Mouse (Mus musculus): ENCODE measurements around the gene Ccdc14.
"Not testable (repeated sequence)": the region's sequence is repeated elsewhere in the genome, so short reads cannot be mapped to it uniquely, and the experiment has no call there.

Gene Ccdc14

GRCm38 (mm10) chr16:34725156-34725555 lies 34.7 kb downstream of the Ccdc14 start:
- no peak for DNase-seq

- not testable (repeated sequence) for DNase-seq
These were observed 38.2 kb downstream of the Ccdc14 start for GRCm38 (mm10) chr16:34728610-34729009.

DNA sequence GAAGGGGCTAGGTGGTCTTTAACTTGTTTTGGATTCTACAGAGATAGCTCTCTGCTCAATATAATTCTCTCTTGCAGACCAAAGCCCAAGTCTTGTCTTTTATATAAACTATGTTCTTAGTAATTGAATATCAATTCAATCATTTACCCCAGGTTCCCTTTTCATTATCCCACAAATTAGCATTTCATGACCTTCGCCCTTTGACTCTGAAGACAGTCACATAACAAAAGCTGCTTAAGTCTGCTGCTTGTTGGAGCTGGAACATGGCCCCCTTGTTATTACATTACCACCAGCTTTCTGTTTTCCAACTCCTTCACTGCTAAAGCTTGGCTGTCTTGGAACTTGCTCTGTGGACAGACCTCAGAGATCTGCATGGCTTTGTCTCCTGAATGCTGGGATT lies 39.0 kb downstream of the Ccdc14 start:
- no peak for DNase-seq

GRCm38 (mm10) chr16:34738656-34739233 lies 48.3 kb downstream of the Ccdc14 start:
- no peak for DNase-seq

- DNase-seq = no peak
These were observed 52.5 kb downstream of the Ccdc14 start for GRCm38 (mm10) chr16:34742930-34743329.

- peak; percentile 95 to 97 for DNase-seq
These were observed 54.7 kb downstream of the Ccdc14 start, which contains the start of gene Mylk for GRCm38 (mm10) chr16:34745065-34745585. TSS of gene Mylk (plus strand) at chr16:34745210.

GRCm38 (mm10) chr16:34748081-34748720 lies 57.8 kb downstream of the Ccdc14 start:
- peak; percentile 37 to 41 for DNase-seq

DNA sequence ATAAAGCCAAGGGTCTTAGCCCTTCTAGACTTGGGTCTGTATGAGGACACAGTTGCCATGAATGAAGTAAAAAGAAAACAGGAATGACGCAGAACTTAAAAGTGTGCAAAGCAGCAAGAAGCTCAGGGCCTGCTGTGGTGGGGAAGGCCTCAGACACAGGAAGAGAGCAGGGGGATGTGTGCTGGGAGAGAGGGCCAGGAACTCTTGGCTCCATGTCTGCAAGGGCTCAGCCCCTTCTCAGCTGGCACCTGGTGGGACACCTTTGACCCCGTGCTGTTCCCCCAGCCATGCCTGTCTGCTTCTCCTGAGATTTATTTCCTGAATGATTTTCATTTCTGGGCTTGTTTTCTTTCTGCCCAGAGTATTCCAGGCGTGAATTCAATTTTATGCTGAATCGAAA lies 59.1 kb downstream of the Ccdc14 start:
- DNase-seq = peak; percentile 18 to 33

DNA sequence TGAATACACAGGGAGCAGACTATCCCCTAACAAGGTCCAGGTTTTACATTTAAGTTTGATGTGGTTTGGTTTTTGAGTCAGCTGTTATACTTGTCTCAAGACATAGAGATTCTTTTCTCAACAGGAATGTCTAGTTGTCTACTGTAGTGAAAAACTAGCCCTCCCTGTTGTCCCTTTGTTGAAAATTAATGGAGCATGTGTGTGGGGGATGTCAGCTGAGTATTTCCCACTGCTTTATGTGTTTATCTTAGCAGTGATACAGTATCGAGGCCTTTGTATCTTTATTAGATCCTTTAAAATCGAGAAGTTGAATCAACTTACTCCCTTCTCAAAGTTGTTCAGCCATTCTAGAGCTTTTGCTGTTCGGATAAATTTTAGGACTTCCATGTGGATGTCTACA lies 61.6 kb downstream of the Ccdc14 start:
- DNase-seq = no peak

DNA sequence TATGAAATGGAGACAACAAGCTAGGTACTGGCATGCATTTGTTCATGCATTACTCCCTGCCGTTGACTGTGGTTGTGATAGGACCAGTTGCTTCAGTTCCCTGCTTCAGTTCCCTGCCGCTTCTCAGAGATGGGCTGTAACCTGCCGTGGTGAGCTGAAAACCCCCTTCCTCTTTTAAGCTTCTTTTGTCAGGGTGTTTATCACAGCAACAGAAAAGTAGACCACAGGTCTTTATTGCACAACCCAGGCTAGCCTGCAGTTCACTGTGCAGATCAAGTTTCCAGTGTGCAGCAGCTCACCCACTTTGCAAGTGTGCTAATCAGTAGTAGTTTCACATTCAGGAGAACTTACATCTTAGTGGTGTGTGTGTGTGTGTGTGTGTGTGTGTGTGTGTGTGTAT lies 62.6 kb downstream of the Ccdc14 start:
- DNase-seq = no peak

DNA sequence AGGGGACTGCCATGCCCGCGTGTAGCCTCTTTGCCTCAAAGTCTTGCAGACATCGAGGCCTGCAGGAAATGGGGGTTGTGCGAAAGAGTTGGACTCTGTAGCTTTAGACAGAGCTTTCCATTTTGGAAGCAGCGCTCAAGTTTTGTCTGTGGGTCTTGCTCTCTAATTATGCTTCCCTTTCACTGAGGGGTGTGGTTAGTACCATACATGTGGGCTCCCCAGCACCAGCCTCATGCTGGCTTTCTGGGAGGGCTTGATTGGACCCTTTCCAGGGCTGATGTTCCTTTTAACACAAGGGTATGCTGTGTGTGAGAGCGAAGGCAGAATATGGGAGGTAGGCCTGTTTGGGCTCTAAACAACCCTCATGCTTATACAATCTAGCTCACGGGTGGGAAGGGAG lies 66.6 kb downstream of the Ccdc14 start:
- DNase-seq = no peak

- peak in 1 of 2 experiments; percentile 31 for DNase-seq
These were observed 67.8 kb downstream of the Ccdc14 start for GRCm38 (mm10) chr16:34758205-34758604.

DNA sequence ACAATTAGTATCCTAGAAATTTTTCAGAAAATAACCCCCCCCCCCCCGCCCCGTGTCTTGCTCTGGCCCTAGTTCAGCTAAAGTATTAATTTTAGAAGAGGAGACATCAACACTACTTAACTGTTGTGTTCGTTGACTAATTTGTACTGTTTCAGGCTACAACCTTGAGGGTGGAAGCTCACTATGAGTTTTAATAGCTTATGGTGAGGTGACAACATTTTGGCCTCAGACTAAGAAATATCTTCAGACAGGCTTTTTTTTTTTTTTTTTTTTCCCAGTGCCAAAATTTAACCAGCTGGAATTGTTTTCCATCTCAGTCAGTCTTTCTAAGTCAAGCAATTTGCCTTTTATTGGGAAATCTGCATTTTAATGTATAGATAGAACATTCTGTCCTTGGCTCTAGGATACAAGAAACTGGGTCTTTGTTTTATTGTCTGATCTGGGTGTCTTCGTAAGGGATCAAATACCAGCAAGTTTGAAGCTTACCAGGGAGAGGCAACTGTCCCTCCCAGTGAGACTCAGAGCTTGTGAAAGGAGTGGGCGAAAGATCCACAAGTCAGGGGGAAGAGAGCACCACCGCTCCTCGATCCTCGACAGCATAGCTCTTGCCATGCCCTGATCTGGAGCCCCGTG lies 73.7 kb downstream of the Ccdc14 start:
- DNase-seq = no peak

DNA sequence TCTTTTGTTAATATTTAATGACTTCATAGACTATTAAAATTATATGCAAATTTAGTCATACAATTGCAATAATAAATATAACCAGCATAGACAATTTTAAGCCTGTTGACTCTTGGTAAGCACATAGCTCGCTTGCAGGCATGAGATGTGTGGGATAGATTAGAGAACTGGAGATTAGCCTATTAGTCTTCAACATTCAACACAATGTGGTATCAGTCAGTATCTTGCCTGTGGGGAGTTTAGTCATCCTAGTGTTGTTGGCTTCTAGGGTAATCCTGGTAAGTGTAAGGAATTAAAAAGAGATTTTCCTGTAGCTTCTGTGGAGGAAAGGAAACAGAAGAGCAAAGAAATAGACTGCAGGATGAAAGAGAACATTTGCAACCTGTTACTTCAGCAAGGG lies 75.2 kb downstream of the Ccdc14 start:
- no peak for DNase-seq

DNA sequence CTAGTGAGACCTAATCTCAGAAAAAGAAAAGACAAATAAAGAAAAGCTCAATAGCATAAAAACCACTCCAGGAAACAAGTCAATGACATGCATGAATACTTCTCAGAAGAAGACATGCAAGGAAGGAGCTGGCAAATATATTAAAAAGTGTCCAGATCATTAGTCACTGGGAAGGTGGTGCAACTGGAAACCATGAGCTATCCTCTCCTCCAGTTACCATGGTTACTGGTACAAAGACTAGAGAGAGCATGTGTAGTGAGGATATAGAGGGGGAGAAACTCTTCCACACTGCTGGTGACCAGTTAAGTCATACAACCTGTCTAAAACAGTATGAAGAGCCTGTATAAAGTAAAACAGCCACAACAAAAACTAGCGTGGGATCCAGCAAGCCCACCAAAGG lies 75.8 kb downstream of the Ccdc14 start:
- no peak for DNase-seq

- DNase-seq = no peak
These were observed 77.0 kb downstream of the Ccdc14 start for GRCm38 (mm10) chr16:34767443-34767842.

DNA sequence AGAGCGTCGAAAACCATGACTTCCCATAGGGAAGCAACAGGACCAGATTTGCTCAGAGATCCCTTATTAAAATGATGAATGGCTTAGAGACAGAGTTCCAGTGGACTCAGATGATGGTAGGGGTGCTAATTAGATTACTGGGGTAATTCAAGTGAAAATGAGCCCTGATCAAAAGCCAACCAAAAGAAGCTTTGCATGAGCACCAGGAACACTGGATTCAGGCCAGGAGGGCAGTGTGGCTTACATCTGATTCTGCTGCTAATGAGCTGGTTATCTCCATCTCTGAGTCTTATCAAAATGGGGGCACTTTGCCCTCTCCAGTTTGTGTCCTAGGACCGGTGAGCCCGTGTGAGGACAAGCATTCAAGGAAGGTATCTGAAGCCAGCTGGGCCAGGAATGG lies 78.0 kb downstream of the Ccdc14 start:
- DNase-seq = no peak

- DNase-seq = no peak
These were observed 79.7 kb downstream of the Ccdc14 start for GRCm38 (mm10) chr16:34770127-34770526.

GRCm38 (mm10) chr16:34772445-34773032 lies 82.1 kb downstream of the Ccdc14 start:
- DNase-seq = no peak
